Mouse (Mus musculus) spleen, adult 12 weeks (tissue): ENCODE measurements around the gene Casp3.
A peak's percentile ranks its signal among the peaks of the same experiment; 100 is the strongest.

Experiments used
- DNase-seq: peaks from one replicate; pipeline ENCODE4 v3.0.0; 2022; ENCODE audit warnings: low spot score

The Casp3 gene

GRCm38 (mm10) chr8:46680671-46681365 is 63.7 kb downstream of the Casp3 start:
- no peak for DNase-seq

GRCm38 (mm10) chr8:46686664-46687336 is 69.7 kb downstream of the Casp3 start:
- DNase-seq, result peak; percentile 92
